In the genomic region with DNA sequence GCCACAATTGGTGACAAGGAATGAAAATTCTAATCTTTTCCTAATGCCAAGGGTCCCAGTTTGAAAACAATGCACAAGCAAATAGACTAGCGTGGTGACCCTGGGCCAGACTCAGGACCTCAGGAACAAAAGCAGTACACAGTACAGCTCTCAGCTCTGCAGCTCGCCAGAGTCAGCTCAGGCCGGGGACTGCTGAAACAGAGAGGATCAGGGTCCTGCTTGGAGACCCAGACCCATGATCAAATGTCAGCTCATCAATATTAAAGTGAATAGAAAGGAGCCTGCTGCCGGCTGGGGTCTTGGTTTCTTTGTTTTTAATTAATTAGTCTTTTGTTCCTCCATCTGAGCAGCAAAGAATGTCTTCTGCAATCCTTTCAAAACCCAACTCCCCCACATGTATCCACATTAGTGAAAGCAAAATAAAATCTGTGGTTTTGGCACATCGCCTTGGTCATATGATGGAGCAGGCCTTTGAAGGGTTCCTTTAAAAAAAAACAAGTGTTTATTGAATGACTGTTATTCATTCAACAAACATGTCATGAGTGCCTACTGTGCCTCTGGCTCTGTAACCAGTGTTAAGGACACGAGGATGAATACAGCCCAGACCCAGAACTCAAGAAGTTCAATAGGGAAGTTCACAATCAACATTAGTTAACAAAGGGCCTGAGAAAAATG, we compare ENCODE assay signal across 14 mouse cellular contexts.
DNase-seq lines count a peak whose midpoint lies in the region; ATAC-seq and TF ChIP-seq lines count a peak whose summit lies in the region.
"Had no signal": no experiment of that assay in that cellular context is flagged by ENCODE, and none has a peak within 500 bp of the region (broad histone marks: within the 10 kb centered on the region; RNA-seq: fewer than 3 reads in every experiment).

No protein-coding gene starts in this region.

- H3K9me3 ChIP-seq in hindbrain, embryonic 10.5 days: no peaks in the 10 kb centered on the region
- no peaks in the 10 kb centered on the region for H3K9me3 ChIP-seq in hindbrain, embryonic 16.5 days (ENCODE audit: control insufficient read depth, low read length)
- H3K9me3 ChIP-seq in hindbrain, embryonic 13.5 days: no peaks in the 10 kb centered on the region
- H3K9me3 ChIP-seq in lung, embryonic 14.5 days (ENCODE audit: low read depth, low read length): no peaks in the 10 kb centered on the region
- H3K9me3 ChIP-seq: embryonic facial prominence, embryonic 13.5 days; stomach, embryonic 15.5 days had no signal

- intact Hi-C loops in gastrocnemius, adult 2 months (cut with DNase I): no loop called here

- H3K9ac ChIP-seq in hindbrain, embryonic 16.5 days (ENCODE audit: low read depth, low read length): no peak overlapping the region
- no peak overlapping the region for H3K9ac ChIP-seq in hindbrain, embryonic 13.5 days
- no peak overlapping the region for H3K9ac ChIP-seq in lung, embryonic 14.5 days
- H3K9ac ChIP-seq: embryonic facial prominence, embryonic 13.5 days; stomach, embryonic 15.5 days had no signal

- peak overlapping the region; percentile 56 for H3K27ac ChIP-seq in hindbrain, embryonic 10.5 days
- H3K27ac ChIP-seq in hindbrain, embryonic 16.5 days (ENCODE audit: low read depth, low read length): no peak overlapping the region
- 0 out of 2 replicates have a peak overlapping the region, but pooled peaks have one; percentile 5 for H3K27ac ChIP-seq in hindbrain, embryonic 13.5 days
- no peak overlapping the region for H3K27ac ChIP-seq in lung, embryonic 14.5 days (ENCODE audit: low read depth)
- no peak overlapping the region for H3K27ac ChIP-seq in thymus, adult 2 months (ENCODE audit: control insufficient read depth, insufficient read depth, low read length)
- no peak overlapping the region for H3K27ac ChIP-seq in gastrocnemius, adult 2 months
- H3K27ac ChIP-seq: embryonic facial prominence, embryonic 13.5 days; macrophage; stomach, embryonic 15.5 days had no signal

- TF ChIP-seq CTCF in lung, embryonic 14.5 days (IDR thresholded peaks at IDR 0.05; ENCODE audit: low read depth): no peak
- no peak for TF ChIP-seq CTCF in thymus, adult 2 months (IDR thresholded peaks at IDR 0.05; ENCODE audit: borderline replicate concordance, control insufficient read depth, extremely low read depth, insufficient read depth, low read length, poor library complexity)
- TF ChIP-seq CTCF in gastrocnemius, adult 2 months (IDR thresholded peaks at IDR 0.05): no peak

- H3K36me3 ChIP-seq in hindbrain, embryonic 10.5 days: no peaks in the 10 kb centered on the region
- H3K36me3 ChIP-seq in hindbrain, embryonic 16.5 days (ENCODE audit: control insufficient read depth, insufficient read depth, low read length): no peaks in the 10 kb centered on the region
- no peaks in the 10 kb centered on the region for H3K36me3 ChIP-seq in hindbrain, embryonic 13.5 days
- no peaks in the 10 kb centered on the region for H3K36me3 ChIP-seq in lung, embryonic 14.5 days (ENCODE audit: insufficient read depth)
- H3K36me3 ChIP-seq in thymus, adult 2 months (ENCODE audit: control insufficient read depth, insufficient read depth, low read length): no peaks in the 10 kb centered on the region
- H3K36me3 ChIP-seq: embryonic facial prominence, embryonic 13.5 days; stomach, embryonic 15.5 days had no signal

- H3K4me1 ChIP-seq in hindbrain, embryonic 10.5 days (replicated peaks): peaks cover 21% of the 10 kb centered on the region
- H3K4me1 ChIP-seq in hindbrain, embryonic 16.5 days (ENCODE audit: control insufficient read depth, insufficient read depth, low read depth, low read length): no peaks in the 10 kb centered on the region
- H3K4me1 ChIP-seq in hindbrain, embryonic 13.5 days (replicated peaks): peaks cover 5% of the 10 kb centered on the region; the same call in 1 of the 2 replicates
- no peaks in the 10 kb centered on the region for H3K4me1 ChIP-seq in lung, embryonic 14.5 days (ENCODE audit: insufficient read depth)
- no peaks in the 10 kb centered on the region for H3K4me1 ChIP-seq in thymus, adult 2 months (replicated peaks; ENCODE audit: control insufficient read depth, insufficient read depth, low read length)
- H3K4me1 ChIP-seq: stomach, embryonic 15.5 days had no signal

- TF ChIP-seq POLR2A in thymus, adult 2 months (IDR thresholded peaks at IDR 0.05; ENCODE audit: control insufficient read depth, extremely low read depth, insufficient read depth, low read length, poor library complexity): no peak

- 39% methylated on average over 6 of the region's 6 CpGs for WGBS in hindbrain, embryonic 10.5 days
- WGBS in hindbrain, embryonic 16.5 days: 28% methylated on average over 6 of the region's 6 CpGs
- 29% methylated on average over 6 of the region's 6 CpGs for WGBS in hindbrain, embryonic 13.5 days
- 55% methylated on average over 6 of the region's 6 CpGs for whole genome bisulfite sequencing in lung, embryonic 14.5 days
- 82% methylated on average over 6 of the region's 6 CpGs for WGBS in thymus, adult 2 months

- peak; percentile 39 for DNase-seq in hindbrain, embryonic 10.5 days (ENCODE audit: low spot score)
- peak; percentile 15 for DNase-seq in adipocyte (ENCODE audit: low spot score)
- DNase-seq in lung, embryonic 14.5 days: peak; percentile 72
- no peak for DNase-seq in right cerebral cortex, postnatal 36 days (ENCODE audit: low spot score in 2 of 2)
- no peak for DNase-seq in thymus, adult 2 months
- no peak for DNase-seq in gastrocnemius, adult 2 months
- DNase-seq: adrenal gland, adult 2 months; heart, adult 11 months had no signal

- no peaks in the 10 kb centered on the region; the same call in 1 of the 2 replicates for H3K27me3 ChIP-seq in hindbrain, embryonic 10.5 days (ENCODE audit: insufficient read depth, poor library complexity, severe bottlenecking)
- no peaks in the 10 kb centered on the region for H3K27me3 ChIP-seq in hindbrain, embryonic 16.5 days (replicated peaks; ENCODE audit: control insufficient read depth, insufficient read depth, low read length)
- H3K27me3 ChIP-seq in hindbrain, embryonic 13.5 days: no peaks in the 10 kb centered on the region
- no peaks in the 10 kb centered on the region for H3K27me3 ChIP-seq in lung, embryonic 14.5 days (ENCODE audit: insufficient read depth, low read length)
- no peaks in the 10 kb centered on the region for H3K27me3 ChIP-seq in thymus, adult 2 months (ENCODE audit: control insufficient read depth, insufficient read depth, low read length)
- H3K27me3 ChIP-seq: embryonic facial prominence, embryonic 13.5 days; stomach, embryonic 15.5 days had no signal

- no peak overlapping the region for H3K4me3 ChIP-seq in hindbrain, embryonic 10.5 days
- H3K4me3 ChIP-seq in hindbrain, embryonic 16.5 days (ENCODE audit: low read length): no peak overlapping the region
- no peak overlapping the region for H3K4me3 ChIP-seq in hindbrain, embryonic 13.5 days
- H3K4me3 ChIP-seq in lung, embryonic 14.5 days (ENCODE audit: low read depth, low read length): no peak overlapping the region
- H3K4me3 ChIP-seq in thymus, adult 2 months (ENCODE audit: control insufficient read depth, insufficient read depth, low read length): no peak overlapping the region
- no peak overlapping the region for H3K4me3 ChIP-seq in gastrocnemius, adult 2 months
- H3K4me3 ChIP-seq: embryonic facial prominence, embryonic 13.5 days; stomach, embryonic 15.5 days had no signal

- no peak for ATAC-seq in hindbrain, embryonic 16.5 days
- ATAC-seq in hindbrain, embryonic 13.5 days (ENCODE audit: low FRiP score): no peak
- ATAC-seq in lung, embryonic 14.5 days (ENCODE audit: insufficient read depth): peak; percentile 21; the same call in 1 of the 2 replicates
- ATAC-seq: intestine, postnatal 0 days had no signal

- no peak overlapping the region for H3K4me2 ChIP-seq in hindbrain, embryonic 16.5 days (ENCODE audit: low read length)
- no peak overlapping the region for H3K4me2 ChIP-seq in hindbrain, embryonic 13.5 days
- H3K4me2 ChIP-seq in lung, embryonic 14.5 days: no peak overlapping the region
- H3K4me2 ChIP-seq: embryonic facial prominence, embryonic 13.5 days; stomach, embryonic 15.5 days had no signal

Comparison
In these comparisons a context has a peak if more than half of its experiments do, and no peak if none do; other contexts are left out.
1. H3K27ac ChIP-seq: peak in hindbrain, embryonic 10.5 days (single experiment) and hindbrain, embryonic 13.5 days (single experiment); none in hindbrain, embryonic 16.5 days (single experiment), lung, embryonic 14.5 days (single experiment), thymus, adult 2 months (single experiment) and gastrocnemius, adult 2 months (single experiment).
2. DNase-seq: peak in hindbrain, embryonic 10.5 days (single experiment), adipocyte (single experiment) and lung, embryonic 14.5 days (single experiment); none in right cerebral cortex, postnatal 36 days (0 of 2), thymus, adult 2 months (single experiment) and gastrocnemius, adult 2 months (single experiment).